Mouse (Mus musculus): ENCODE measurements around the gene Gpr141. TPM values are rescaled to one million over a fixed set of nuclear protein-coding genes. Genes with fewer than 3 reads are reported as not detected.
A peak's percentile ranks its signal among the peaks of the same experiment; 100 is the strongest.

Gpr141 gene
- polyA plus RNA-seq, 1 experiment from 2014 or later: 0.12 TPM

- DNase-seq (ENCODE audit: low spot score): no peak
- H3K9me3 ChIP-seq (ENCODE audit: control insufficient read depth, low read length): no peaks in the 10 kb centered on the region
- no peak overlapping the region for H3K4me3 ChIP-seq (ENCODE audit: low read depth, low read length)
- no peak for ATAC-seq (ENCODE audit: low FRiP score)
- no peaks in the 10 kb centered on the region for H3K36me3 ChIP-seq (ENCODE audit: control insufficient read depth, insufficient read depth, low read length)
- H3K27ac ChIP-seq (ENCODE audit: low read depth, low read length): no peak overlapping the region
- WGBS: 40% methylated on average over 4 of the region's 4 CpGs
- H3K4me2 ChIP-seq (replicated peaks; ENCODE audit: low read depth, low read length): no peak overlapping the region
- H3K4me1 ChIP-seq (replicated peaks; ENCODE audit: control insufficient read depth, insufficient read depth, low read length): no peaks in the 10 kb centered on the region
- no peaks in the 10 kb centered on the region for H3K27me3 ChIP-seq (ENCODE audit: control insufficient read depth, insufficient read depth, low read length)
- H3K9ac ChIP-seq (ENCODE audit: low read depth, low read length): no peak overlapping the region
These were observed 120.3 kb downstream of the Gpr141 start for GRCm38 (mm10) chr13:19703806-19704205.

GRCm38 (mm10) chr13:19701443-19702078 is 122.5 kb downstream of the Gpr141 start:
- Histone ChIP-seq H3K4me2 (replicated peaks; ENCODE audit: low read depth, low read length) (no peak overlapping the region), H3K9me3 (ENCODE audit: control insufficient read depth, low read length) (no peaks in the 10 kb centered on the region), H3K27me3 (ENCODE audit: control insufficient read depth, insufficient read depth, low read length) (no peaks in the 10 kb centered on the region), H3K36me3 (ENCODE audit: control insufficient read depth, insufficient read depth, low read length) (no peaks in the 10 kb centered on the region), H3K4me3 (ENCODE audit: low read depth, low read length) (no peak overlapping the region), H3K27ac (ENCODE audit: low read depth, low read length) (no peak overlapping the region), H3K9ac (ENCODE audit: low read depth, low read length) (no peak overlapping the region), H3K4me1 (replicated peaks; ENCODE audit: control insufficient read depth, insufficient read depth, low read length) (no peaks in the 10 kb centered on the region)
- DNase-seq (ENCODE audit: low spot score) (peak; percentile 9), ATAC-seq (ENCODE audit: low FRiP score) (peak; percentile 39; the same call in 1 of the 2 replicates)
- WGBS: 81% methylated on average over 11 of the region's 11 CpGs

GRCm38 (mm10) chr13:19700733-19701442 is 123.2 kb downstream of the Gpr141 start:
- WGBS: 92% methylated on average over 4 of the region's 4 CpGs
- Histone ChIP-seq H3K9ac (ENCODE audit: low read depth, low read length) (no peak overlapping the region), H3K36me3 (ENCODE audit: control insufficient read depth, insufficient read depth, low read length) (no peaks in the 10 kb centered on the region), H3K9me3 (ENCODE audit: control insufficient read depth, low read length) (no peaks in the 10 kb centered on the region), H3K27ac (ENCODE audit: low read depth, low read length) (no peak overlapping the region), H3K4me2 (replicated peaks; ENCODE audit: low read depth, low read length) (no peak overlapping the region), H3K27me3 (ENCODE audit: control insufficient read depth, insufficient read depth, low read length) (no peaks in the 10 kb centered on the region), H3K4me1 (replicated peaks; ENCODE audit: control insufficient read depth, insufficient read depth, low read length) (no peaks in the 10 kb centered on the region), H3K4me3 (ENCODE audit: low read depth, low read length) (no peak overlapping the region)
- no peak for DNase-seq (ENCODE audit: low spot score)
- no peak for ATAC-seq (ENCODE audit: low FRiP score)

Other genes with a start within 250 kb of the Gpr141 start
- 16.9 and 17.6 TPM in 2 replicates for gene Epdr1, start 204.3 kb downstream of the Gpr141 start, polyA plus RNA-seq (2014; fragmentation: Nextera tagmentation; extraction: Ambion mirVana)
- gene Sfrp4, start 201.2 kb downstream of the Gpr141 start, polyA plus RNA-seq (2014; fragmentation: Nextera tagmentation; extraction: Ambion mirVana): 1.1 TPM in 2 replicates
- gene Nme8, start 126.5 kb downstream of the Gpr141 start, polyA plus RNA-seq (2014; fragmentation: Nextera tagmentation; extraction: Ambion mirVana): not detected in 2 replicates